Mouse (Mus musculus): ENCODE results near the gene Rnf141.

The Rnf141 gene

DNA sequence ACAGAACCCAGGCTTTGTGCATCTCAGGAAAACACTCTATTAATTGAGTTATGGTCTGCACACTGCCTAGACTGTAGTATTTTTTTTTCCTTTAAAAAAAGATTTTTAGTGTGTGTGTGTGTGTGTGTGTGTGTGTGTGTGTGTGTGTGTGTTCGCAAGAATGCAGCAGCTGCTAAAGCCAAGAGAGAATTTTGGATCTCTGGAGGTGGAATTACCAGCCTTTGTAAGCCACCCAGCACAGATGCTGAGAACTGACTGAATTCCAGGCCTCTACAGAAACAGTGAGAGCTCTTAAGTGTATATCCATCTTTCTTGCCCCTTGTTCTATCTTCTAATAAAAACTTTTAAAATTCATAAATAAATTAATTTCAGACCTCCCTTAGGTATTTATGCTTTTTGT, 92.6 kb downstream of the Rnf141 start:
- POLR2A ChIA-PET: no interaction called here
- CTCF ChIA-PET: no interaction called here

- POLR2A ChIA-PET: interaction anchor here in 1 of 4 experiments (1.2 kb wide), 1 partner anchor 17 kb away, joined by 4 read pairs; the partner anchor contains the start of gene Ampd3
- CTCF ChIA-PET: no interaction called here
Observed at GRCm38 (mm10) chr7:110750834-110751233, 93.4 kb downstream of the Rnf141 start.

All from embryonic stem cell, embryonic (primary cell).